Mouse (Mus musculus): Measurements from ENCODE around the gene Dgkz. TPM values are rescaled to one million over a fixed set of nuclear protein-coding genes. Genes with fewer than 3 reads are reported as not detected.

Dgkz gene
- polyA plus RNA-seq, 1 experiment from 2014 or later = 46.4 TPM

- 31% methylated on average over 4 of the region's 4 CpGs for WGBS
- H3K9ac ChIP-seq (ENCODE audit: low read depth, low read length) = no peak overlapping the region
- no peak for ATAC-seq
- no peak overlapping the region for H3K27ac ChIP-seq (ENCODE audit: low read length)
- peaks cover 19% of the 10 kb centered on the region for H3K27me3 ChIP-seq (replicated peaks; ENCODE audit: control insufficient read depth, insufficient read depth, low read length)
- no peaks in the 10 kb centered on the region for H3K36me3 ChIP-seq (ENCODE audit: control insufficient read depth, insufficient read depth, low read length)
- H3K9me3 ChIP-seq (ENCODE audit: control insufficient read depth, low read length) = no peaks in the 10 kb centered on the region
- H3K4me2 ChIP-seq (ENCODE audit: low read depth, low read length) = no peak overlapping the region
- no peak overlapping the region for H3K4me3 ChIP-seq (ENCODE audit: low read length)
- peaks cover 29% of the 10 kb centered on the region for H3K4me1 ChIP-seq (ENCODE audit: control insufficient read depth, insufficient read depth, low read length)
Measured at GRCm38 (mm10) chr2:91980245-91980644, 4.6 kb upstream of the Dgkz start.

GRCm38 (mm10) chr2:91978547-91978946 lies 2.9 kb upstream of the Dgkz start:
- Histone ChIP-seq H3K4me2 (ENCODE audit: low read depth, low read length) (no peak overlapping the region), H3K9ac (ENCODE audit: low read depth, low read length) (no peak overlapping the region), H3K36me3 (ENCODE audit: control insufficient read depth, insufficient read depth, low read length) (no peaks in the 10 kb centered on the region), H3K27me3 (replicated peaks; ENCODE audit: control insufficient read depth, insufficient read depth, low read length) (peaks cover 29% of the 10 kb centered on the region), H3K4me1 (ENCODE audit: control insufficient read depth, insufficient read depth, low read length) (peaks cover 16% of the 10 kb centered on the region), H3K27ac (ENCODE audit: low read length) (no peak overlapping the region), H3K9me3 (ENCODE audit: control insufficient read depth, low read length) (no peaks in the 10 kb centered on the region), H3K4me3 (ENCODE audit: low read length) (no peak overlapping the region)
- ATAC-seq = peak; percentile 15; the same call in 1 of the 2 replicates
- 35% methylated on average over 2 of the region's 2 CpGs for WGBS

- peaks cover 29% of the 10 kb centered on the region for H3K27me3 ChIP-seq (replicated peaks; ENCODE audit: control insufficient read depth, insufficient read depth, low read length)
- no peaks in the 10 kb centered on the region for H3K36me3 ChIP-seq (ENCODE audit: control insufficient read depth, insufficient read depth, low read length)
- H3K4me1 ChIP-seq (ENCODE audit: control insufficient read depth, insufficient read depth, low read length) = peaks cover 16% of the 10 kb centered on the region
- H3K9ac ChIP-seq (ENCODE audit: low read depth, low read length) = no peak overlapping the region
- no peak for ATAC-seq
- H3K27ac ChIP-seq (ENCODE audit: low read length) = no peak overlapping the region
- H3K4me2 ChIP-seq (ENCODE audit: low read depth, low read length) = no peak overlapping the region
- 74% methylated on average over 4 of the region's 4 CpGs for WGBS
- no peak overlapping the region for H3K4me3 ChIP-seq (ENCODE audit: low read length)
- H3K9me3 ChIP-seq (ENCODE audit: control insufficient read depth, low read length) = no peaks in the 10 kb centered on the region
Measured at GRCm38 (mm10) chr2:91977960-91978359, 2.3 kb upstream of the Dgkz start.

GRCm38 (mm10) chr2:91973416-91974135 lies 2.1 kb downstream of the Dgkz start:
- Histone ChIP-seq H3K27ac (ENCODE audit: low read length) (no peak overlapping the region), H3K4me1 (ENCODE audit: control insufficient read depth, insufficient read depth, low read length) (peaks cover 33% of the 10 kb centered on the region), H3K9ac (ENCODE audit: low read depth, low read length) (no peak overlapping the region), H3K9me3 (ENCODE audit: control insufficient read depth, low read length) (no peaks in the 10 kb centered on the region), H3K4me2 (ENCODE audit: low read depth, low read length) (no peak overlapping the region), H3K4me3 (ENCODE audit: low read length) (no peak overlapping the region), H3K27me3 (replicated peaks; ENCODE audit: control insufficient read depth, insufficient read depth, low read length) (peaks cover 29% of the 10 kb centered on the region), H3K36me3 (ENCODE audit: control insufficient read depth, insufficient read depth, low read length) (no peaks in the 10 kb centered on the region)
- ATAC-seq = no peak
- 58% methylated on average over 7 of the region's 7 CpGs for WGBS

GRCm38 (mm10) chr2:91972121-91972566 lies 3.5 kb downstream of the Dgkz start:
- peak overlapping the region; percentile 81 for H3K27ac ChIP-seq (ENCODE audit: low read length)
- 18% methylated on average over 13 of the region's 13 CpGs for WGBS

GRCm38 (mm10) chr2:91971231-91972097 lies 4.2 kb downstream of the Dgkz start:
- peaks cover 34% of the 10 kb centered on the region for H3K4me1 ChIP-seq (ENCODE audit: control insufficient read depth, insufficient read depth, low read length)
- peak overlapping the region; percentile 58 for H3K9ac ChIP-seq (ENCODE audit: low read depth, low read length)
- WGBS = 28% methylated on average over 21 of the region's 21 CpGs
- ATAC-seq = peak; percentile 54
- no peaks in the 10 kb centered on the region for H3K9me3 ChIP-seq (ENCODE audit: control insufficient read depth, low read length)
- no peaks in the 10 kb centered on the region for H3K36me3 ChIP-seq (ENCODE audit: control insufficient read depth, insufficient read depth, low read length)
- peaks cover 22% of the 10 kb centered on the region for H3K27me3 ChIP-seq (replicated peaks; ENCODE audit: control insufficient read depth, insufficient read depth, low read length)
- no peak overlapping the region for H3K4me3 ChIP-seq (ENCODE audit: low read length)
- peak overlapping the region; percentile 81 for H3K27ac ChIP-seq (ENCODE audit: low read length)
- H3K4me2 ChIP-seq (ENCODE audit: low read depth, low read length) = peak overlapping the region; percentile 15

More at GRCm38 (mm10) chr2:91972121-91972566, 3.5 kb downstream of the Dgkz start:
- Histone ChIP-seq H3K36me3 (ENCODE audit: control insufficient read depth, insufficient read depth, low read length) (no peaks in the 10 kb centered on the region), H3K4me1 (ENCODE audit: control insufficient read depth, insufficient read depth, low read length) (peaks cover 34% of the 10 kb centered on the region), H3K4me2 (ENCODE audit: low read depth, low read length) (peak overlapping the region; percentile 25; the same call in 1 of the 2 replicates), H3K4me3 (ENCODE audit: low read length) (no peak overlapping the region), H3K27me3 (replicated peaks; ENCODE audit: control insufficient read depth, insufficient read depth, low read length) (peaks cover 27% of the 10 kb centered on the region), H3K9me3 (ENCODE audit: control insufficient read depth, low read length) (no peaks in the 10 kb centered on the region), H3K9ac (ENCODE audit: low read depth, low read length) (peak overlapping the region; percentile 58)
- peak; percentile 74 for ATAC-seq

- H3K27me3 ChIP-seq (replicated peaks; ENCODE audit: control insufficient read depth, insufficient read depth, low read length) = no peaks in the 10 kb centered on the region
- 38% methylated on average over 11 of the region's 11 CpGs for WGBS
- H3K9ac ChIP-seq (ENCODE audit: low read depth, low read length) = peak overlapping the region; percentile 36
- 0 out of 2 replicates have a peak overlapping the region, but pooled peaks have one; percentile 11 for H3K4me2 ChIP-seq (ENCODE audit: low read depth, low read length)
- no peak overlapping the region for H3K4me3 ChIP-seq (ENCODE audit: low read length)
- no peak for ATAC-seq
- H3K36me3 ChIP-seq (ENCODE audit: control insufficient read depth, insufficient read depth, low read length) = no peaks in the 10 kb centered on the region
- peaks cover 33% of the 10 kb centered on the region for H3K4me1 ChIP-seq (ENCODE audit: control insufficient read depth, insufficient read depth, low read length)
- H3K9me3 ChIP-seq (ENCODE audit: control insufficient read depth, low read length) = no peaks in the 10 kb centered on the region
- peak overlapping the region; percentile 80 for H3K27ac ChIP-seq (ENCODE audit: low read length)
Measured at GRCm38 (mm10) chr2:91967962-91968361, 7.7 kb downstream of the Dgkz start.

GRCm38 (mm10) chr2:91966367-91966766 lies 9.3 kb downstream of the Dgkz start:
- no peak overlapping the region for H3K4me3 ChIP-seq (ENCODE audit: low read length)
- ATAC-seq = no peak
- WGBS = 78% methylated on average over 5 of the region's 5 CpGs
- H3K4me2 ChIP-seq (ENCODE audit: low read depth, low read length) = no peak overlapping the region
- H3K9me3 ChIP-seq (ENCODE audit: control insufficient read depth, low read length) = no peaks in the 10 kb centered on the region
- no peaks in the 10 kb centered on the region for H3K27me3 ChIP-seq (replicated peaks; ENCODE audit: control insufficient read depth, insufficient read depth, low read length)
- no peaks in the 10 kb centered on the region for H3K36me3 ChIP-seq (ENCODE audit: control insufficient read depth, insufficient read depth, low read length)
- no peak overlapping the region for H3K9ac ChIP-seq (ENCODE audit: low read depth, low read length)
- H3K27ac ChIP-seq (ENCODE audit: low read length) = no peak overlapping the region
- peaks cover 33% of the 10 kb centered on the region for H3K4me1 ChIP-seq (ENCODE audit: control insufficient read depth, insufficient read depth, low read length)

- H3K9me3 ChIP-seq (ENCODE audit: control insufficient read depth, low read length) = no peaks in the 10 kb centered on the region
- peak overlapping the region; percentile 43 for H3K4me2 ChIP-seq (ENCODE audit: low read depth, low read length)
- 18% methylated on average over 20 of the region's 20 CpGs for WGBS
- H3K9ac ChIP-seq (ENCODE audit: low read depth, low read length) = peak overlapping the region; percentile 41
- no peak for ATAC-seq
- H3K36me3 ChIP-seq (ENCODE audit: control insufficient read depth, insufficient read depth, low read length) = no peaks in the 10 kb centered on the region
- peak overlapping the region; percentile 63 for H3K27ac ChIP-seq (ENCODE audit: low read length)
- H3K27me3 ChIP-seq (replicated peaks; ENCODE audit: control insufficient read depth, insufficient read depth, low read length) = no peaks in the 10 kb centered on the region
- peak overlapping the region; percentile 91 for H3K4me3 ChIP-seq (ENCODE audit: low read length)
- peaks cover 35% of the 10 kb centered on the region for H3K4me1 ChIP-seq (ENCODE audit: control insufficient read depth, insufficient read depth, low read length)
Measured at GRCm38 (mm10) chr2:91965417-91965816, 10.2 kb downstream of the Dgkz start.

Measured in intestine, embryonic 16.5 days (tissue).